Mouse (Mus musculus) intestine, embryonic 16.5 days (tissue): ENCODE results near the gene Pnma3. TPM values are rescaled to one million over a fixed set of nuclear protein-coding genes. Genes with fewer than 3 reads are reported as not detected.
"Not testable (repeated sequence)": the region's sequence is repeated elsewhere in the genome, so short reads cannot be mapped to it uniquely, and the experiment has no call there.

Source experiments
- ATAC-seq: fragments of 200-750 bp; cut with Nextera tagmentation; 2 replicates; pipeline ENCODE4 v1.8.0; 2017; ENCODE audit warnings: moderate TSS enrichment, moderate library complexity
- H3K27ac ChIP-seq: fragments of 300-500 bp; sonication (generic); 2 replicates; pipeline ENCODE4 v1.5.1; 2014; ENCODE audit warnings: mild to moderate bottlenecking, low read length
- H3K27me3 ChIP-seq: fragments of 300-500 bp; sonication (generic); replicated peaks from 2 replicates; pipeline ENCODE4 v1.6.1; 2014; ENCODE audit warnings: low read length, control low read depth, mixed read lengths; ENCODE audit not compliant: control insufficient read depth, insufficient read depth
- H3K36me3 ChIP-seq: fragments of 300-500 bp; sonication (generic); 2 replicates; pipeline ENCODE4 v1.6.1; 2014; ENCODE audit warnings: low read length, control low read depth; ENCODE audit not compliant: control insufficient read depth, insufficient read depth
- H3K4me1 ChIP-seq: fragments of 300-500 bp; sonication (generic); 2 replicates; pipeline ENCODE4 v1.6.1; 2014; ENCODE audit warnings: low read length, control low read depth, mixed read lengths; ENCODE audit not compliant: control insufficient read depth, insufficient read depth
- H3K4me2 ChIP-seq: fragments of 300-500 bp; sonication (generic); 2 replicates; pipeline ENCODE4 v1.6.1; 2014; ENCODE audit warnings: low read depth, low read length, control low read depth
- H3K4me3 ChIP-seq: fragments of 300-500 bp; sonication (generic); 2 replicates; pipeline ENCODE4 v1.5.1; 2014; ENCODE audit warnings: mild to moderate bottlenecking, low read length
- H3K9ac ChIP-seq: fragments of 300-500 bp; sonication (generic); 2 replicates; pipeline ENCODE4 v1.6.1; 2014; ENCODE audit warnings: low read depth, low read length
- H3K9me3 ChIP-seq: fragments of 300-500 bp; sonication (generic); 2 replicates; pipeline ENCODE4 v1.6.1; 2016; ENCODE audit warnings: low read length, control low read depth; ENCODE audit not compliant: control insufficient read depth
- WGBS: fragments of 180-500 bp; shearing (Covaris S2); extraction: QIAGEN DNeasy Blood & Tissue Kit; methylation state at CpG from one replicate; pipeline ENCODE4 v1.1.7; 2014; 5-methylcytosine and 5-hydroxymethylcytosine counted together
- polyA plus RNA-seq: library from polyadenylated mRNA; unstranded; fragments of >200 nt; fragmentation: Nextera tagmentation; extraction: Ambion mirVana; gene quantifications from 2 replicates; pipeline ENCODE4 v1.2.1, GENCODE M21; 2015

Gene Pnma3
- 0.06 and 0.11 TPM in 2 replicates for polyA plus RNA-seq

- ATAC-seq, result no peak
- Histone ChIP-seq H3K27ac (no peak within 1 kb of the TSS), H3K9ac (peak within 1 kb of the TSS; percentile 37), H3K4me3 (no peak within 1 kb of the TSS), H3K4me1 (no peaks in the 10 kb centered on the region), H3K9me3 (no peaks in the 10 kb centered on the region), H3K27me3 (no peaks in the 10 kb centered on the region), H3K4me2 (no peak within 1 kb of the TSS), H3K36me3 (no peaks in the 10 kb centered on the region)
- WGBS, result 19% methylated on average over 7 of the region's 7 CpGs
These were observed at the start of gene Pnma3 for GRCm38 (mm10) chrX:73064415-73064793. Pnma3 (plus strand) TSS chrX:73064787.

GRCm38 (mm10) chrX:73037003-73037402 lies 27.6 kb upstream of the Pnma3 start, which contains the start of gene Pnma5:
Pnma5 (minus strand) TSS chrX:73037103.
- ATAC-seq, result no peak
- no peaks in the 10 kb centered on the region for H3K36me3 ChIP-seq
- no peak within 1 kb of the TSS for H3K4me2 ChIP-seq
- 0 out of 2 replicates have a peak, but pooled peaks cover 2% of the 10 kb centered on the region for H3K27me3 ChIP-seq
- no peaks in the 10 kb centered on the region for H3K9me3 ChIP-seq
- H3K4me1 ChIP-seq, result no peaks in the 10 kb centered on the region
- H3K27ac ChIP-seq, result no peak within 1 kb of the TSS
- no peak within 1 kb of the TSS for H3K4me3 ChIP-seq
- H3K9ac ChIP-seq, result no peak within 1 kb of the TSS
- WGBS, result 70% methylated on average over 1 of the region's 1 CpGs

GRCm38 (mm10) chrX:73038831-73039230 lies 25.8 kb upstream of the Pnma3 start:
- H3K27ac ChIP-seq, result no peak overlapping the region

GRCm38 (mm10) chrX:73039666-73040065 lies 24.9 kb upstream of the Pnma3 start:
- H3K4me2 ChIP-seq, result no peak overlapping the region
- H3K9ac ChIP-seq, result no peak overlapping the region
- no peak overlapping the region for H3K27ac ChIP-seq
- H3K9me3 ChIP-seq, result no peaks in the 10 kb centered on the region
- 0 out of 2 replicates have a peak, but pooled peaks cover 2% of the 10 kb centered on the region for H3K27me3 ChIP-seq
- no peak overlapping the region for H3K4me3 ChIP-seq
- no peaks in the 10 kb centered on the region for H3K36me3 ChIP-seq
- no peaks in the 10 kb centered on the region for H3K4me1 ChIP-seq
- ATAC-seq, result no peak
- WGBS, result 78% methylated on average over 12 of the region's 12 CpGs

More at GRCm38 (mm10) chrX:73038831-73039230, 25.8 kb upstream of the Pnma3 start:
- no peak overlapping the region for H3K9ac ChIP-seq
- H3K36me3 ChIP-seq, result no peaks in the 10 kb centered on the region
- H3K27me3 ChIP-seq, result 0 out of 2 replicates have a peak, but pooled peaks cover 2% of the 10 kb centered on the region
- ATAC-seq, result no peak
- H3K9me3 ChIP-seq, result no peaks in the 10 kb centered on the region
- no peak overlapping the region for H3K4me2 ChIP-seq
- WGBS, result 74% methylated on average over 8 of the region's 8 CpGs
- H3K4me1 ChIP-seq, result no peaks in the 10 kb centered on the region
- H3K4me3 ChIP-seq, result no peak overlapping the region

GRCm38 (mm10) chrX:73053860-73054563 lies 10.6 kb upstream of the Pnma3 start:
- Histone ChIP-seq H3K4me2 (no peak overlapping the region), H3K9ac (no peak overlapping the region), H3K27me3 (no peaks in the 10 kb centered on the region), H3K27ac (no peak overlapping the region), H3K4me3 (no peak overlapping the region), H3K36me3 (no peaks in the 10 kb centered on the region), H3K9me3 (no peaks in the 10 kb centered on the region), H3K4me1 (no peaks in the 10 kb centered on the region)
- ATAC-seq, result peak; percentile 96
- 21% methylated on average over 14 of the region's 14 CpGs for WGBS

GRCm38 (mm10) chrX:73061528-73061927 lies 3.1 kb upstream of the Pnma3 start:
- H3K4me1 ChIP-seq, result no peaks in the 10 kb centered on the region
- WGBS, result 68% methylated on average over 1 of the region's 1 CpGs
- no peak overlapping the region for H3K9ac ChIP-seq
- no peak for ATAC-seq
- no peaks in the 10 kb centered on the region for H3K36me3 ChIP-seq
- no peak overlapping the region for H3K4me2 ChIP-seq
- no peaks in the 10 kb centered on the region for H3K9me3 ChIP-seq
- no peaks in the 10 kb centered on the region for H3K27me3 ChIP-seq
- no peak overlapping the region for H3K4me3 ChIP-seq
- H3K27ac ChIP-seq, result no peak overlapping the region

GRCm38 (mm10) chrX:73062323-73062722 lies 2.3 kb upstream of the Pnma3 start:
- no peaks in the 10 kb centered on the region for H3K27me3 ChIP-seq
- WGBS, result 42% methylated on average over 5 of the region's 5 CpGs
- H3K4me3 ChIP-seq, result no peak overlapping the region
- H3K36me3 ChIP-seq, result no peaks in the 10 kb centered on the region
- no peak overlapping the region for H3K4me2 ChIP-seq
- H3K9ac ChIP-seq, result no peak overlapping the region
- no peak for ATAC-seq
- H3K4me1 ChIP-seq, result no peaks in the 10 kb centered on the region
- H3K9me3 ChIP-seq, result no peaks in the 10 kb centered on the region
- H3K27ac ChIP-seq, result no peak overlapping the region

- WGBS, result 38% methylated on average over 24 of the region's 24 CpGs
- no peaks in the 10 kb centered on the region for H3K27me3 ChIP-seq
- no peaks in the 10 kb centered on the region for H3K36me3 ChIP-seq
- H3K9me3 ChIP-seq, result no peaks in the 10 kb centered on the region
- no peaks in the 10 kb centered on the region for H3K4me1 ChIP-seq
- H3K4me2 ChIP-seq, result no peak overlapping the region
- H3K27ac ChIP-seq, result no peak overlapping the region
- ATAC-seq, result no peak
- peak overlapping the region; percentile 37 for H3K9ac ChIP-seq
- no peak overlapping the region for H3K4me3 ChIP-seq
These were observed 824 bp upstream of the Pnma3 start for GRCm38 (mm10) chrX:73063512-73064414.

GRCm38 (mm10) chrX:73066765-73067312 lies 2.3 kb downstream of the Pnma3 start:
- 88% methylated on average over 1 of the region's 5 CpGs for WGBS
- not testable (repeated sequence) for ATAC-seq, H3K4me2 ChIP-seq

More at GRCm38 (mm10) chrX:73066765-73067312, 2.3 kb downstream of the Pnma3 start:
- not testable (repeated sequence) for H3K27ac ChIP-seq, H3K4me1 ChIP-seq, H3K9ac ChIP-seq, H3K27me3 ChIP-seq, H3K36me3 ChIP-seq, H3K4me3 ChIP-seq, H3K9me3 ChIP-seq
